Mouse (Mus musculus) cerebellum, adult 9-10 months (tissue): ENCODE measurements around the gene Emc1.
"Not testable (repeated sequence)": the region's sequence is repeated elsewhere in the genome, so short reads cannot be mapped to it uniquely, and the experiment has no call there.

ENCODE experiments used
- DNase-seq: peaks from one replicate; pipeline ENCODE4 v3.0.0; 2022

Emc1 gene

GRCm38 (mm10) chr4:139360761-139361548 lies 8.6 kb downstream of the Emc1 start:
- DNase-seq = no peak

GRCm38 (mm10) chr4:139367336-139367735 lies 14.9 kb downstream of the Emc1 start:
- DNase-seq = no peak

GRCm38 (mm10) chr4:139368038-139368437 lies 15.7 kb downstream of the Emc1 start:
- DNase-seq = no peak

- no peak for DNase-seq
Observed at GRCm38 (mm10) chr4:139373130-139373529, 20.7 kb downstream of the Emc1 start.

- no peak for DNase-seq
Observed at GRCm38 (mm10) chr4:139373531-139373930, 21.1 kb downstream of the Emc1 start.

GRCm38 (mm10) chr4:139379719-139380118 lies 27.3 kb downstream of the Emc1 start:
- DNase-seq = peak; percentile 37

- peak; percentile 99 for DNase-seq
Observed at GRCm38 (mm10) chr4:139380207-139380748, 27.9 kb downstream of the Emc1 start.

GRCm38 (mm10) chr4:139380775-139381451 lies 28.5 kb downstream of the Emc1 start:
- no peak for DNase-seq

GRCm38 (mm10) chr4:139381452-139381845 lies 29.1 kb downstream of the Emc1 start:
- no peak for DNase-seq

GRCm38 (mm10) chr4:139382231-139382630 lies 29.8 kb downstream of the Emc1 start:
- DNase-seq = no peak

- not testable (repeated sequence) for DNase-seq
Observed at GRCm38 (mm10) chr4:139385841-139386240, 33.5 kb downstream of the Emc1 start.

- no peak for DNase-seq
Observed at GRCm38 (mm10) chr4:139386869-139387319, 34.5 kb downstream of the Emc1 start.

- no peak for DNase-seq
Observed at GRCm38 (mm10) chr4:139389557-139389956, 37.2 kb downstream of the Emc1 start.

- DNase-seq = no peak
Observed at GRCm38 (mm10) chr4:139395431-139395830, 43.0 kb downstream of the Emc1 start.

GRCm38 (mm10) chr4:139400487-139400886 lies 48.1 kb downstream of the Emc1 start:
- DNase-seq = no peak

- no peak for DNase-seq
Observed at GRCm38 (mm10) chr4:139403214-139403613, 50.8 kb downstream of the Emc1 start.

GRCm38 (mm10) chr4:139411351-139411750 lies 59.0 kb downstream of the Emc1 start:
- DNase-seq = no peak

GRCm38 (mm10) chr4:139417868-139418267 lies 65.5 kb downstream of the Emc1 start:
- no peak for DNase-seq

- no peak for DNase-seq
Observed at GRCm38 (mm10) chr4:139421621-139422020, 69.2 kb downstream of the Emc1 start.

GRCm38 (mm10) chr4:139422409-139422808 lies 70.0 kb downstream of the Emc1 start:
- no peak for DNase-seq

GRCm38 (mm10) chr4:139423270-139423669 lies 70.9 kb downstream of the Emc1 start:
- DNase-seq = no peak
